Mouse (Mus musculus): ENCODE data around the gene Dcst1.

Dcst1 gene

GRCm38 (mm10) chr3:89365486-89366414, 697 bp upstream of the Dcst1 start:
- DNase-seq (ENCODE audit: low spot score in 2 of 2) = no peak

- no peak for DNase-seq (ENCODE audit: low spot score in 2 of 2)
These were observed 422 bp downstream of the Dcst1 start for GRCm38 (mm10) chr3:89364631-89365030.

DNA sequence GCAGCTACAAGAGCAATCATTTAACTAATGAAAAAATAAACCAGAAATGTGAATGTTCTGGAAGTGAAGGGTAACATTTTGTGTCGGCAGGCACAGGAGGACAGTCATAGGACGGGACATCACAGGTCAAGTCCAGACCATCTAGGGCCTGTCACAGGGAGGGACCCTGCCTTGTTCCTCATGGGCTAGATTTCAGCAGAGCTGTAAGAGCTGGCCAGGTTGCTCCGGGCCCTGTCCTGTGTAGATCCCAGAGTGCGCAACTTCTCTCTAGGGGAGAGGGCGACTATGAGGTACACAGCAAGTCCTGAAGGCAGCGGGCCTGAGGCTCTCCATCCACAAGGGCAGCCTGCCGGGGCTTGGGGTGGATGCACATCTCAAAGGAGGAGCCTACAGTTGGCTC, 3.4 kb downstream of the Dcst1 start, which contains the start of gene Dcst2:
Gene Dcst2 (plus strand): TSS at position 301 of the 400 bp plus-strand sequence.
- DNase-seq (ENCODE audit: low spot score in 2 of 2) = no peak

- DNase-seq (ENCODE audit: low spot score in 2 of 2) = no peak
These were observed 4.8 kb downstream of the Dcst1 start for GRCm38 (mm10) chr3:89360237-89360636.

- DNase-seq (ENCODE audit: low spot score in 2 of 2) = no peak
These were observed 5.4 kb downstream of the Dcst1 start for GRCm38 (mm10) chr3:89359630-89360029.

- no peak for DNase-seq (ENCODE audit: low spot score in 2 of 2)
These were observed 9.0 kb downstream of the Dcst1 start for GRCm38 (mm10) chr3:89356029-89356428.

DNA sequence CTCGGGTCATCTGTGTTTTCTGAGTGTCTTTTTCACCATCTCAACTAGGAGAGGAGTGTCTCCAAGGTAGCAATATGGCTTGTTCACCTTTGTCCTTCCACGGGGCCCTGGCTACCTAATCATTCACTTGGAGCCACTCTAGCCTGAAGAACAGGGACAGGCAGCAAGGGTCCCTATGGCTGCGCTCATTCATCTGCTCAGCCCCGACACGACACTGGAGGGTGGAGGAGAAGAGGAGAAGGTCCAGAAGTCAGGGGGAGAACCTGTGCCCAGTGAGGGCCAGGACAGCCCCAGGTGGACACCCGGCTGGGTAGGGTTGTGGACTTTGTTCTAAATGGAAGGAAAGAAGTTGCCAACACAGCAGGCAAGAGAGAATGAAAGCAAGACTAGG, 9.5 kb downstream of the Dcst1 start:
- no peak for DNase-seq (ENCODE audit: low spot score in 2 of 2)

GRCm38 (mm10) chr3:89354816-89355511, 10.1 kb downstream of the Dcst1 start:
- peak; percentile 72 to 91 for DNase-seq (ENCODE audit: low spot score in 2 of 2)

DNA sequence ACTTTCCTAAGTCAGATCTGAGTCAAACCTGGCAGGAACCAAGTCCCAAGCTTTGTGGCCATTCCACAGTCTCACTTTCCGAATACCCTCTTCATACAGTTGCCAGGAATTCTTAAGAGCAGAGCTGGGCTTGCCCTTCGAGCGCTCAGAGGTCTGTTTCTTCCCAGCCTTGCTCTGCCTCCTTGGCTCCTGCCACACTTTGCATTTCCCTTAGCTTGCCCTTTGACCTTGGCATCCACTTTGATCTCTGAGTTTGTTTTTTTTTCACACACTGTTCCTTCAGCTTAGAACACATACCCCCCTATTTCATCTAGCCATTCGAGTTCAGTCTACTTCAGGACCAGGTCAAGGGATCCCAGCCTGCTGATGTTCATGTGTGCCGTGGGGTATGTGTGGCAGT, 13.8 kb downstream of the Dcst1 start:
- no peak for DNase-seq (ENCODE audit: low spot score in 2 of 2)

GRCm38 (mm10) chr3:89349869-89350501, 15.1 kb downstream of the Dcst1 start, which contains the start of gene Adam15:
Adam15 (minus strand) TSS chr3:89349996.
- peak; percentile 82 to 93 for DNase-seq (ENCODE audit: low spot score in 2 of 2)

DNA sequence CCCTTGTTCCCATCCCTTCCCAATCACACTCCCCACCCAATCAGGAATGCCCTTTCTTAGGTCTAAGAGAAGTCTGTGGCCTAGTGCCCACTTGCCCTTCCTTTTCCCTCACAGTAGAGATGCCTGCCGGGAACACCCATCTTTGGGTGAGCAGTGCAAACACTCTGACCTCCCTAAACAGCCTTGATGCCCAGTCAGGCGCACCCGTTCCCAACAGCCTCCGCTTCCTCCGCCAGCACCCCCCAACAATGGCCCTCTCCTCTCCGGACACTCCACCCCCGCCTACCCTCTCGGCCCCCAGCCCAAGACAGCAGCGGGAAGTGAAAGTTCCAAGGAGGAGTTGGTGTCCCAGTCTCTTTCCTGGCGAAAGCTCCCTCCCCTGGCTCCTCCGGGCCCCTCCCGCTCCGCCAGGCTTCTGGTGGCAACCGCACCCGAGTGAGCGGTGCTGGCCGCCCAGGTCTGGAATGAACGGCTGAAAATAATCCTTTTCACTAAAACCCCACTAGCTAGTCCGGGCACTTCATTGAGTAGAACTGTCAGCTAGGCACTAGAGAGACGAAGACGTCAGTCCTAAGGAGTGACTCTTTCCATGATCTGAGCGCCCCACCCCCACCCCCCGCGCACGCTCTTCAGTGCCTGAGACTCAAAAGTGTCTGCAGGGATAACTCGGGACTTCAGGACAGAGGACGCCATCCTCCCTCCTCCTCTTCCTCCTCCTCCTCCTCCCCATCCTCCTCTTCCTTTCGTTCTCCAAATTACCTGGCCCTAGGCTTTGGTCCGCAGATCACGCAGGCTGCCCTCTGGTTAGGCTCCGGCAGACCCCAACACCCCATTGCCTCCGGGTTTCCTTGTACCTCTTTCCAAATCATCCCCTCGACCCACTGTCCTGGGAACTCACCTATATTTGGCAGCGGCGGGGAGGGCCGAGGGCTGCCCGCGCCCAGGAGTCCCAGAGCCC, 15.9 kb downstream of the Dcst1 start:
- DNase-seq (ENCODE audit: low spot score in 2 of 2) = no peak

- DNase-seq (ENCODE audit: low spot score in 2 of 2) = no peak
These were observed 17.1 kb downstream of the Dcst1 start for GRCm38 (mm10) chr3:89347916-89348315.

DNA sequence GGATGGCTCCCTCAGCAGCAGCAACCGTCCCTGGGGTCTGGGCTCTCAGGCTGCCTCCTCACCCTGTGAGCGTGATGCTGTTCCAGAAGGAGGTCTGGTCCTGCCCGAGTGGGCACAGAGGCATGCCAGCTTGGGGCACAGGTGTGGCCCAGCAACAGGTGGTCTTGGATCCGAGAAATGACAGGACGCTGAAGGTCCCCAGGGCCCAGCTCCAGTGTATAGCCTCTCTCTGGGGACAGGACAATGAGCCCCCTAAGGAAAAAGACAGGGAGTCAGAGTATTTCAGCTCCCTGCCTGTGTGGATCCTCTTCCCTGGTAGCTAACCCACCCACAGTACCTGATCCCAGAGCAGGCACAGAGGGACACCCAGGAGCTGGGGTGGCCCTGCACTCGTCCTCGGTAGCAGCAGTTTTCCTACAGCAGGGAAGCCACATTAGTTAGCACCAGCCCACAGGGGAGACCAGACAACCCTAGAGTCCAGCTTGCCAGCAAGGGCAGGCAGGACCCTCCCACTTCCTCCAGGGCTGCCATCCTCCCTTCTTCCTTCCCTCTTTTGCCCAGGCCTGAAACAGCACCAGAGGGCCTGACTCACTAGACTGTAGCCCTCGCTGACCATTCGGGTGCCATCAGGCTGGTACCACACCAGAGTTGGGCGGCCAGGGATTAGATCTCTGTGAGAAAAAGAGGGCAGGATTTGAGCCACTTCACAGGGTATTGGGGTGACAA, 18.1 kb downstream of the Dcst1 start:
- DNase-seq (ENCODE audit: low spot score in 2 of 2) = no peak

DNA sequence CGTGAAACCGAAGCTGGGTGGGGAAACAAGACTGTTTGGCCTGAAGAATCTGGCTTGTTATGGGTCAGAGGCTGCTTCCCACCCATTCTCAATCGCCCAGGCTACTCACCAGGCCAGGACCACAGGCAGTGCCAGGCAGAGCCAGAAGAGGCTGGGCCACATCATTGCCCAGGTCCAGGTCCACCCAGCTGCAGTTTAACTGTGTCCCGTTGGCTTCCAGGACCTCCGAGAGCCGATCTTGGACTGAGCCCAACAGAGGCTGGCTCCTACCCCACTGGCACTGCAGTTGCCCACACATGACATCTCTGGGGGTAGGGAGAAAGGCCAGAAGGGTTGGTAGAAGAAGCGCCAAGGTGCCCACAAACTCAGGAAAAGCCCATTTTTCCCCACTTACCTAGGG, 21.8 kb downstream of the Dcst1 start:
- DNase-seq (ENCODE audit: low spot score in 2 of 2) = no peak

- DNase-seq (ENCODE audit: low spot score in 2 of 2) = no peak
These were observed 23.3 kb downstream of the Dcst1 start for GRCm38 (mm10) chr3:89341794-89342193.

- DNase-seq (ENCODE audit: low spot score in 2 of 2) = peak; percentile 73 to 90
These were observed 24.6 kb downstream of the Dcst1 start for GRCm38 (mm10) chr3:89340465-89340864.

- DNase-seq (ENCODE audit: low spot score in 2 of 2) = peak; percentile 69 to 87
These were observed 25.6 kb downstream of the Dcst1 start for GRCm38 (mm10) chr3:89339416-89339815.

GRCm38 (mm10) chr3:89337721-89338578, 27.1 kb downstream of the Dcst1 start, which contains the start of gene Efna4:
Efna4 (minus strand) TSS chr3:89338028.
- DNase-seq (ENCODE audit: low spot score in 2 of 2) = no peak

DNA sequence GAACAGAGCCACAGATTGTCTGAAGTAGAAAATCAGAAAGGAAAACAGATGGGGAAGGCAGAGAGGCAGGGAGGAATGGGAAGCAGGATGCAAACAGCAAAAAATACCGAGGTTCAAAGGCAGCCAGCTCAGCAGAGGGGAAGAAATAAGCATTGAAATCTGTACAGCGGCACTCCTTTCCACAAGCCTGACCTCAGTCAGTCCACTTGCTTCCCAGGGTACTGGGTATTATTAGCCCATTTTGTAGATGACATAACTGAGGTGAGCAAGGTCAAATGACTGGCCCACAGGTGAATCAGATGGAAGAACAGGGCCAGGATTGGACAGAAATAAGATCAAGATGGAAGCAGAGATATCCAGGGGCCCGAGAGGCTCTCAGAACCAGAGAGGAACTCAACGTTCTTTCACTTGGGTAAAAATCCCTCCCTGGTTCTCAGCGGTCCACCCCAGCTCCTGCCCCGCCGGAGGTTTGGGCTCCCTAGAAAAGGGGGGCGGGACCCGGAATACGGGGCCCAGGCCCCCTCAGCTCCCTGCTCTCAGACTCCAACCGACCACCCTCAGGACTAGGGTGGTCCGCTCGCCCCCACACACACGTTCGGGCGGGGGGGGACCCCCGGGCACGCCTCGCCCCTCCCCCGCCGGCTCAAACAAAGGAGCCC, 27.9 kb downstream of the Dcst1 start:
- DNase-seq (ENCODE audit: low spot score in 2 of 2) = no peak
